Mouse (Mus musculus) adrenal gland, adult (tissue): ENCODE results near the gene Tradd.

ENCODE experiments used
- DNase-seq, 2 experiments: peaks; one replicate each; pipeline ENCODE4 v3.0.0; 2022 to 2023; ENCODE audit warnings: low spot score in 1 of 2; ENCODE audit not compliant: inconsistent age in 2 of 2

Tradd gene

DNA sequence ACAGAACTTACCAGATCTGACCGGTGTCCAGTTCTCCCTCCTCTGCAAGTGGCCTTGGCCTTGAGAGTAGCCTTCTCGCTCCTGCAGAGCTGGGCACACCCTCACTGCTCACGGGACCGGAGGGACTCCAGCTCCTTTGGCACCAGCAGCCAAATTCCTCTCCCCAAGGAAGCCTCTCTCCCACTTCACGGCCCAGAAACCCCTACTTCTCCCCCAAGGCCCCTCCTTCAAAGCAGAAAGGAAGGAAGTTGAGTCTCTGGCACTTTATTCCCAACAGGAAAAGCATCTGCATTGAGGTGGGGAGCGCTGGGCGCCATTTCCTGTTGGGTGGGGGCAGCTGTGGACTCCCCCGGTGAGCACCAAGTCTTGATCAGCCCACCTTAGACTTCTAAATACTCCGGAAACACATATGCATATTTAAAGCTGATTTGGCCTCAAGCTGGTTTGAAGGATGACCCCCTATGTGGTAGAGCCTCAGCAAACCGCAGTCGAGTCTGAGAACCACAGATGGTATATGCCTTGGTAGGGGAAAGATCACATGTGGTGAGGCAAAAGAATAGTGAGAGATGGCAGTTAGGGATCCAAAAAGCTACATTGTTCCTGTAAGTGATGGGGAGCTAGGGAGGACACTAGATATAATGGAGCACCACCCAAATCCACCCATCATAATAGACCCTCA, 31.6 kb upstream of the Tradd start, which contains the start of gene Exoc3l:
Gene Exoc3l, minus strand, starts transcription at position 207 of the 679 bp plus-strand sequence.
- peak; percentile 85 to 90 for DNase-seq

DNA sequence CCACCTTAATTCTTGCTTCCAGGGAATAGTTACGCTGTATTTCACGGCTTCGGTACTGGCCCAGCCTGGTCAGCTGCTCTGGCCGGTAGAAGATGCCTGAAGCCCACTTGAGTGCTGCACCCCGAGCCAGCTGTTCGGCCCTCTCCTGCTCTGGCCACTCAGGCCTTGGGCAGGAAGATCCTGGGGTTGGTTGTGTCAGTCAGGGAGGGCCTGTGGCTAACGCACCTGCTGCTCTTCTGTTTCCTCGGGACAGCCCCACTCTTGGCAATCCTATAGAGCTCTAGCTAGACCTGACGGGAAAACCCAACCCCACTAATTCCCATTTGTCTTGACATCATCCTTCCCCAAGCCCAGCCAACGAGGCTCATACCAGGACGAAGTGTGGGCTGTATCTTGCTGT, 30.8 kb upstream of the Tradd start:
- DNase-seq, result no peak

DNA sequence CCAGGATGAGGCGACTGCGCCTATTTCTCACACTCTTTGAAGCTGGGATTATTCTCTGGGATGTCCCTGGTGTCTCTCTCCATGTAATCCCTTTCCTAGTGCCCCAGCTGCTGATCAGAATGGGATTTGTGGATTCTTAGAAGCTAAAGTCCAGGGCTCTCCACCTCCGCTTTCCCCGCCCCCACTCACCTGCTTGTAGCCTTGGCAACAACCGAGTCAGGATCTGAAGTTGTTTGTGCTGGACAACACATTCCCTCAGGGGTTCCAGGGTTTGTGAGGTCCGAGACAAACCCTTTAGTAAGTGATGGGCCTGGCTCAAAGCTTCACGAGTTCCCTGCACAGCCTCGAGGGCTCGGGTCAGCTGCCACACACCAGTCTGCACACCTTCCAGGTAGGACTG, 30.4 kb upstream of the Tradd start:
- no peak for DNase-seq

- no peak for DNase-seq
Measured at GRCm38 (mm10) chr8:105293405-105293804, 29.0 kb upstream of the Tradd start.

GRCm38 (mm10) chr8:105292471-105292870, 28.1 kb upstream of the Tradd start:
- DNase-seq, result peak in 1 of 2 experiments; percentile 55

GRCm38 (mm10) chr8:105291802-105292201, 27.4 kb upstream of the Tradd start:
- peak in 1 of 2 experiments; percentile 8 for DNase-seq

DNA sequence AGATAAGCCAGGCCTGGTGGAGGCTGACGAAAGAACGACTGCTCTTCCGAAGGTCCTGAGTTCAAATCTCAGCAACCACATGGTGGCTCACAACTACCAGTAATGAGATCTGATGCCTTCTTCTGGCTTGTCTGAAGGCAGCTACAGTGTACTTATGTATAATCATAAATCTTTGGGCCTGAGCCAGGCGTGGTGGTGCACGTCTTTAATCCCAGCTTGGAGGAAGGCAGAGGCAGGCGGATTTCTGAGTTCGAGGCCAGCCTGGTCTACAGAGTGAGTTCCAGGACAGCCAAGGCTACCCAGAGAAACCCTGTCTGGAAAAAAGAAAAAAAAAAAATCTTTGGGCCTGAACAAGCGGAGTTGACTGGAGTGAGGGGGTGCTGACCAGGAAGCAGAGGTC, 27.0 kb upstream of the Tradd start:
- DNase-seq, result peak in 1 of 2 experiments; percentile 14

GRCm38 (mm10) chr8:105290554-105291314, 26.3 kb upstream of the Tradd start:
- peak; percentile 87 to 96 for DNase-seq

DNA sequence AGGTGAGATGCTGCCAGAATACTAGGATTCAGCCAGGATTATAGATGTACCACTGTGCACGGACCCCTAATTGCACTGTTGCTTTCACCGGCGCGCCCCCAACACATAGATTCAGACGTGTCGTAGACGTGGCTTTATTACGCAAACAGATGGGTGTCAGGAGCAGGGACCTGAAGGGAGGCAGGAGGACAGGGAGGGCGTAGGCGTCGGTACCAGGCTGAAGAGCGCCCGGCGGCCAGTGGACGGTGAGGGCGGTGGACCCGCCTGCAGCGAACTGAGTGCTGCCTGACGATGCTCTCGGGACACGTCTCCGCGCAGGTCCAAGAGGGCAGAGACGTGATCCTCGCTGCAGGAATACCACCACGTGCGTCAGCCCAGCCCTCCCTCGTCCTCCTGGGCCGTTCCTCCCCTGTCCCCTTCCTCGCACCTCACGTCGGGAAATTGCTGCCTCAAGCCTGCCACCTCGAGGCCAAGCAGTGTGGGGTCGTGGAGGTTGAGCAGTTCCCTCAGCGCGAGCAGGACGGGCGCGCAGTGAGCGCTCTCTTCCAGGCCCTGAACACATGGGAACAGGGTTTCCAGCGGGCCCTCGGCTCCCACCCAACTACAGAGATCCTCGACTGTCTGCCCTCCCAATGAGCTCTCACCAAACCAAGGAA, 25.5 kb upstream of the Tradd start, which contains the start of gene 4931428F04Rik:
Gene 4931428F04Rik, minus strand, starts transcription at position 60 of the 656 bp plus-strand sequence.
- peak; percentile 76 to 78 for DNase-seq

DNA sequence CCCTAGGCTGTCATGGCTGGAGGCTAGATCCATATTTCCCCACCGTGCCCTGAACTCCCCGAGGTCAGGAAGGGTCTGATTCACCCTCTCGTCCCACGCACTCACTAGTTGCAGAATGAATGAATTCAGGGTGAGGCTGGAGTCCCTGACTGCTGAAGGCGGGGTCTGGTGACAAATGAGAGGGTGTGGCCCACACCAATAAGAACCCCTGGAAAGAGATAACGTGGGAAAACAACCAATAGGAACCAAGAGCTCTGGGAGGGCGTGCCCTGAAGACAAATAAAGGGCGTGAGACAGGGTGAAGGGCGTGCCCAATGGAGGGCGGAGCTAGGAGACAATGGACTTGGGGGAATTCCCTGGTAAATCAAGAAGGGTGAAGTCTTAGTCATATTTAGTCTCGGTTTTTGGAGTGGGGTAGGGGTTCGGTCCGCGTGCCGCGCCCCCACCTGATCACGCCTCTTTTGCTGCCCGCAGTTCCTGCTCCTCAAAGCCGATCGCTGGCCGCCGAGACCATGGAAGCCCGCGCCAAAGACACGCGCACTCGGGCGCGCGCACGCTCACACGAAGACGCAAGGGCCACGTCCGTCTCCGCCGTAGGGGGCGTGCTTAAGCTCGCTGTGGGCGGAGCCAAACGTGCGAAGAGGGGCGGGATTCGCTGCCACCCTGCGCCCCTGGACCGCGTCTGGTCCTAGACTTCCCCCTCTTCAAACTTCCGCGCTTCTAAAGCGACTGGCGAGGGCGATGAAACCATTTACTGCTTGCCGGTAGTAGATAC, 24.7 kb upstream of the Tradd start:
- DNase-seq, result peak; percentile 96 to 99

DNA sequence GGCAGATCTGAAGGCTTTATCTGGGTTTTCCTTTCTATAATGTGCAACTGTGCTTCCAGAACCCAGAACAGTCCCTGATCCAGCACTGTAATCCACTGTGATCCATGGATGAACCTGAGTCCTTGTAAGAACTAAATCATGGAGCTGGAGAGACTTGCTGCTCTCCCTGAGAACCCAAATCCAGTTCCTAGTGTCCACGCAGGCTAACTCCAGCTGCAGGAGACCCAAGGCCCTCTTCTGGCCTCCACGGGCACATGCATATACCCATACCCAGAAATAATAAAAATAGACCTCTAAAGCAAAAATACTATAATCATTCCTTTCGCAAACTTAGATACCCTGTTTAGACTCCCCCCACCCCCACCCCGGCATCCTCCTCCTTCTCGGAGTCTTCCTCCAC, 23.8 kb upstream of the Tradd start:
- DNase-seq, result peak in 1 of 2 experiments; percentile 17

DNA sequence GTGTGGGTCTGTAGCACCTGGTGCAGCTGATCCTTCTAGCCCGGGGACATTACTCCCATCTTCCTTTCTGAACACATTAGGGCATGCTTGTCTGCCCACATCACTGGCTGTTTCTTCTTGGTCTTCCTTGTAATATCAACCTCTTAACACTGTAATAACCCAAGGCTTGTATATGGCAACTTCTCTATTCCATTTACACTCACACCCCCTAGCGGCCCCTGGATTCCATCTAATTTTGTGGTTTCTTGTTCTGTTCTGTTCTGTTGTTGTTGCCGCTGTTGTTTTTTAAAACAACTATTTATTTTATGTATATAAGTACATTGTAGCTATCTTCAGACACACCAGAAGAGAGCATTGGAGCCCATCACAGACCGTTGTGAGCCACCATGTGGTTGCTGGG, 22.5 kb upstream of the Tradd start:
- DNase-seq, result no peak

- DNase-seq, result peak in 1 of 2 experiments; percentile 11
Measured at GRCm38 (mm10) chr8:105285514-105285913, 21.1 kb upstream of the Tradd start.

- DNase-seq, result peak; percentile 67 to 85
Measured at GRCm38 (mm10) chr8:105283074-105283473, 18.7 kb upstream of the Tradd start.

GRCm38 (mm10) chr8:105282239-105282638, 17.8 kb upstream of the Tradd start:
- DNase-seq, result no peak

GRCm38 (mm10) chr8:105281821-105282220, 17.4 kb upstream of the Tradd start:
- DNase-seq, result peak in 1 of 2 experiments; percentile 8

DNA sequence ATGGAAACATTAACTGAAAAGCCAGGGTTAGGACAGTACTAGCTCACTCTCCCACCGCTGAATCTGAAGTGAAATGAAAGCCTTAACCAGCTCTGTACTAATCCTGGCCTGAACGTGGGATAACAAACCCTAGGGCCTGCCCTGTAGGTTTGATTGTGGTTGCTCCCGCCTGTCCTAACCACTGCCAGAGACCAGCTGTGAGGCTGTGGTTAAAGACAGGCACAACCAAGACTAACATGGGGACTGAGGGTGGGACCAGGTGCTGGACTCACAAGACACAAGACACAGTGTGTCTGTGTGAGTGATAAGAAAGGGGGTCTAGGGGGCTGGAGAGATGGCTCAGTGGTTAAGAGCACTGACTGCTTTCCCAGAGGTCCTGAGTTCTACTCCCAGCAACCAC, 16.2 kb upstream of the Tradd start:
- DNase-seq, result no peak

DNA sequence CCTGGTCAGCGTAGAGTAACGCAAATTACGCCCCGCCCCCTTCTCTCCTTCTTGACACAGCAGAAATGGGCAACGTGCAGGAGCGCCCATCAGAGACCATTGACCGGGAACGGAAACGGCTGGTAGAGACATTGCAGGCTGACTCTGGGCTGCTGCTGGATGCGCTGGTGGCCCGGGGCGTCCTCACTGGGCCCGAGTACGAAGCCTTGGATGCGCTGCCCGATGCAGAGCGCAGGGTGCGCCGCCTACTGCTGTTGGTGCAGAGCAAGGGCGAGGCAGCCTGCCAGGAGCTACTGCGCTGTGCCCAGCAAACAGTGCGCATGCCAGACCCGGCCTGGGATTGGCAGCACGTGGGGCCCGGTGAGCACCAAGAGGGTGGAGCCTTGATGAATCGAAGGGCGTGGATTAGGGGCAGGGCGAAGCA, 14.5 kb upstream of the Tradd start:
- peak; percentile 91 to 96 for DNase-seq

- DNase-seq, result peak; percentile 58 to 71
Measured at GRCm38 (mm10) chr8:105276292-105277120, 12.1 kb upstream of the Tradd start.

- no peak for DNase-seq
Measured at GRCm38 (mm10) chr8:105275840-105276239, 11.4 kb upstream of the Tradd start, which contains the start of gene Nol3. Gene Nol3 (plus strand): TSS chr8:105276140.
